Mouse (Mus musculus): ENCODE results near the gene Tada2b.

Gene Tada2b

DNA sequence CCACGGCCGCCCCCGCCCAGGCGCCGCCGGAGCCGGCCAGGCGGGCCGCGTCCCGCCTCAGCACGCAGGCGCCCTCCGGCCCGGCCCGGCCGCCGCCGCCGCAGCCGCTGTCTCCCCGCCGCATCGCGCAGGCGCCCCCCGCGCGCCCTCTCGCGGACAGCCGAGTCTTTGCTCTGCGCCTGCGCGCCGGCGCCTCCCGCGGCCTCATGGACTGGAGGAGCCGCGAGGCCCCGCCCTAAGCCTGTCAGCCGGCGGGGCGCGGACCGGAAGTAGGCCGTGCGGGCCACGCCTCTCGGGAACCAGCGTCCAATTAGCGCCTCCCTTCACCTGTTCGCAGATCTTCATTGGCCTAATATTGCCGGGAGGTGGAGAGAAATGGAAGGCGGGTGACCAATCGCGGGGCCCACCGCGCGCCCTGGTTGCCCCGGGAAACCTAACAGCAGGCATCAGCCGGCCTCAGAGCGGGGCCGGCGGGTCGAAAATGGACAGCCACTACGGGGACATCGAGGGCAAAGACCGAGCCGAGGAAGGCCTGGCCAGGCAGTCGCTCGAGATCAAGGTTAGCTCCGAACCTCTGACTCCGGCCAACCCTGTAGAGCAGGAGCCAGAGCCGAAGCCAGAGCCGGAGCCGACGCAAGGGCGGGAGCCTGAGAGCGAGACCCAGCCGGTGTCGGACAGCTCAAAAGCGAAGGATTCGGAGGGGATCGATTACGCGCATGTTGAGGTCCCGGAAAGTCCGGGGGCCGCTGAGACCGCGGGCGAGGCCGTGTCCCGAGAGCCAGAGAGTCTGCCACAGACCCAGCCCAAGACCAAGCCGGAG lies at the start of gene Tada2b, which contains the start of gene Ccdc96:
TSS of gene Tada2b (minus strand) at position 115 of the 820 bp plus-strand sequence.
TSS of gene Ccdc96 (plus strand) at position 418 of the 820 bp plus-strand sequence.
- DNase-seq (ENCODE audit: low read depth) = peak; percentile 95

DNA sequence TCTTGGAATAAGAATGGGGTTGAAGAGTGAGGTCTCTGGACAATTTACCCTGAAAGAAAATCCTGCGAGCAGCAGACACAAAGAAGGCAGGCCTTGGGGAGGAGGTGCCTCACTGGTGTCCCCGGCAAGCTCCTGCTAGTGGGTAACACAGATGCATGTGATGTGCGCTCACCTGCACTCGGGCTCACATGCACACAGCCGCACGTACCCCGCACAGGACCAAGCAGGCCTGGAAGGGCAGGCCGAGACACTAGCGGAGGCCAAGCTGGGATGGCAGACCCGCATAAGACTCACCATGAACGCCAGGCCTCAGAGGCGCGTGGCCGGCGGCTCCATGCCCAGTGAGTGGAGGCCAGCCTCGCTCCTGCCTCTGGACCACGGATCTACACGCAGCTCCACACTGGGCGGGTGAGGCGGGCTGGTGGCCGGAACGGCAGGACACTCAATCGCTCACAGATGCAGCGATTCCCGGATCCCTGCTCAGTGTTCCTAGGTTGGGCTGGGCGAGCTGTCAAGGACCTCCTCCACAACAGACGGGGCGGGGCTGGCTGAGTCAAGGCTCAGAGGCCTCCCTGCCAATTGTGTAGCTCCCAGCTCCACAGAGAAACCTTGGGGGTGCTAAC lies 46.2 kb upstream of the Tada2b start:
- DNase-seq (ENCODE audit: low read depth) = peak; percentile 82

DNA sequence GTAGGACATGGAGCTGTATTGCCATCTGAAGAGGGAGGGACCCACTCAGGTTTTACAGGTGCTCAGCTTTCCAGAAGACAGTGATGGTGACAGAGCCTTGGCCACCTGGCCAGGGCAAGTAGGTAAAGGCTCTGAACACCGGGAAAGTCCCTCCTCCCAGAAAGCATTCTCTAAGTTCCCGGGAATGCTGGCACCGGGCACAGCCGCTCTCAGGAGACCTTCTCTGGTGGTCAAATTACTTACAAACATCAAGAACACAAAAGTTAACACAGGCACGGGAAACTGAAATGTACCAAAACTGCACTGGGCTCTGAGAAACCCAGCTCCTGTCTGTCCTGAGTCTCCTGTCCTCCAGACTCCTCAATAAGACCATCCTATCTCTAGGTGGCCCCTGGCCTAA lies 45.6 kb upstream of the Tada2b start:
- DNase-seq (ENCODE audit: low read depth) = no peak

DNA sequence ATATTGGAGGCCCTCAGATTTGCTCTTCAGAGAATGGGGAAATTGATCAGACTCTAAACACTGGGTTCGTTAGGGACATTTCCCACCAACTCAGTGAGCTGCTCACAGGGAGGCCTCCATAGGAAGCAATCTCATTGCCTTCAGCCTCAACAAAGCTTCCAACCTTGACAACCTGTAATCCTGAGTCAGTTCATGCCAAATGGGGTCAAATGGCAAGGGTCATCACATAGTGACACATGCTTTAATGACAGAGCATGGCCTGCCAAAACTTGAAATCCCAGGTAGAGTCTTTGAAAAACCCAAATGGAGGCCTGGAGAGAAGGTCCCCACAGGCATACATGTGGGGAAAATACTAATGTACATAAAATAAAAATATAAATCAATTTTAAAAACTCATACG lies 42.8 kb upstream of the Tada2b start:
- no peak for DNase-seq (ENCODE audit: low read depth)

DNA sequence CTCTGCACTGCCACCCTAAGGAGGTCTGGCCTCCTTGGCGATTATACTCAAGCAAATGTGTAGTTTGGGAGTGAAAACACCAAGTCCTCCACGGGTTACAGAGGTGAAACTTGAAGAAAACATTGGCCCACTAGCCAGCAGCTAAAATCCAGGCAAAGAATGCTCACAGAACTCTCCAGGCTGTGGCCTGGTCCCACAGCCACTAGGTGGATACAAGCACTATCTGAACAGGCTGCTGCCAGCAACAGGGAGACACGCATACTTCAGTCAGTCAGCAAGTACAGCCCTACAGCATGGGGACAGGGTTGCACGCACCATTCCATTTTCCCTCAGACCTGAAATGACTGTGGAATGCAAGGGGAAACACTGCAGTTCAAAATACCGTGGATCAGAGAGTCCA lies 42.2 kb upstream of the Tada2b start:
- no peak for DNase-seq (ENCODE audit: low read depth)

DNA sequence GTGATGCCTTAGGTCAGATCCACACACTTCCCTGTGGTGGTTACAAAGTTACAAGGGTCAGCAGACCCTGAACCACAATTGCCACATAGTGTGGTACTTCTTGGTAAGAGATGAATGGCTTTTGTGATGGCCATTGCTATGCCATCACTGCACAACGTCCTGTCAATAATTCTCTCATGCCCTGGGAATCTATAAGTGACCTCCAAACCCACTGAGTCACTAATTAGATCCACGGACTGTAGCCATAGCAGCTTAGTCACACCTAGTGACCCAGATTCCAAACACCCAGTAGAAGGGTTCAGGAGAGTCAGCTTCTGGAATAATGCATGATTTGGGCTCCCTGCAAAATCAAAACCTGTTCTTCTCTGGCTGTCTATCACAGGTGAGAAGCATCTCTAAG lies 41.1 kb upstream of the Tada2b start:
- no peak for DNase-seq (ENCODE audit: low read depth)

DNA sequence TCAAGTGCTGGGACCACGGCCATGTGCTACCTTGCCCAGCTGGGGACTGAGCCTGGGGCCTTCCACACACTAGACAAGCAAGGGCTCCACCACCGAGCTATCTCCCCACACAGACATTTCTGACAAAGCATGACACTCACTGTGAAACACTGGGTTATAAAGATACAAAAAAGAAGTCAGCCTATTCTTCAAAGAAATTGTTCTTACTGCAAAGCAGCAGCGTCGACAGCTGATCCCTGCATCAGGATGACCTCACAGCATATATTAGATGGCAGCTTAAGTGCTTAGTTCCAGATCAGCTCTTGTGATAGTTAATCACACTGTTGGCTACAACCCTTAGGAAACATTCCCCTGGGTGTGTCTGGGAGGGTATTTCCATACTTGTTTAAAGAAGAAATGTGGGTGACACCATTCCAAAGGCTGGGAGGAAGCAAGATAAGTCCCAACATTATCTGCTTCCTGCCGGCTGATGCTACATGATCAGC lies 39.2 kb upstream of the Tada2b start:
- no peak for DNase-seq (ENCODE audit: low read depth)

DNA sequence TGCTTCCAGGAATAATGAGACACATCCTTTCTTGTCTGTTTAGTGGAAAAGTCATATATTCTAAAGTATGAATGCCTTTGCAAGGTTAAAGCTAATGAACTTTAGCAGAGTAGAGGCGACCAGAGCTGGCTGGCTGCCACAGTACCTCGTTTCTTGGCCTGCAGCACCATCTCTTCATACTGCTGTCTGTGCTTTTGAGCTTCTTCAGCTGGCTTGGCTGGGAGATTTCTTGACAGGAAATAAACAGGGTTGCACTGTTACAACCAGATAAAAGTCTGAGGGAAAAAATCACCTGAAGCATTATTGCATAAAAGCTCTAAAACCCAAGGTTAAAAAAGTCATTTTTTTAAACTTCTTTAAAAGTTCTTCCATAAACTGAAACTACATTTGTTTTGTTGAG lies 38.7 kb upstream of the Tada2b start:
- no peak for DNase-seq (ENCODE audit: low read depth)

DNA sequence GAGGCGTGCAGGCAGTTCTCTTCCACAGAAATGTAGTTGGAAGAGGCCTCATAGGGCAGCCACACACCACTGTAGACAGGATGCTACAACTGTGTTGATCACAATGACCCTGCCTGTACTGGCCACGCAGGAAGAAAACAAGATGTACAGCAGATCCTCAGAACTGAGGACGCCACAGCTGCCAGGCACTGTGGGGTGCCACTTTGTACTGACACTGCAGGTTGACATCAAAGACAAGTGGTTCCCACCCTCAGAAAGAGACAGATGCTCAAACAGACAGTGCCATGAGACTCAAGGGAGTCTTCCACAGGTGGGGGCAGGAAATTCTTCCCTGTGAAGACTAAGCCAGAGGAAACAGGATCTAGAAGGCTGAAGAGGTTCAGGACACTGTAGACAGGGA lies 35.7 kb upstream of the Tada2b start:
- DNase-seq (ENCODE audit: low read depth) = no peak

DNA sequence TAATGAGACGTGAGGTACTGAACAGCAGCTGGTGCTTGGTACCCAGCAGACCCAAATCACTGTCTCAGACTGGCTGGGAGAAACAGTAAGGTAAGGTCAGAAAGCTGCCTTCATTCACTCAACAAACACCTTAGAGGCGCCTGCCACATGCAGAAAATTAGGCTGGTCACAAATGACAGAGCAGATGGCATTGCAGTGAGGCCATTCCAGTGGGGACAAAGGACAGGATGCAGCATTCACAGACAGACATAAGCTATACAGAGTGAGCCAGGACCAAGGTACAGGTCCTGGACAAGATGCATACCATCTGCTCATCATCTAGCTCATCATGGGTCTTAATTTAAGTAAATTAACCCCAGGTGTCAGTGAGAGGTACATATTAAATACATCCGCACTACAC lies 33.5 kb upstream of the Tada2b start:
- DNase-seq (ENCODE audit: low read depth) = no peak

DNA sequence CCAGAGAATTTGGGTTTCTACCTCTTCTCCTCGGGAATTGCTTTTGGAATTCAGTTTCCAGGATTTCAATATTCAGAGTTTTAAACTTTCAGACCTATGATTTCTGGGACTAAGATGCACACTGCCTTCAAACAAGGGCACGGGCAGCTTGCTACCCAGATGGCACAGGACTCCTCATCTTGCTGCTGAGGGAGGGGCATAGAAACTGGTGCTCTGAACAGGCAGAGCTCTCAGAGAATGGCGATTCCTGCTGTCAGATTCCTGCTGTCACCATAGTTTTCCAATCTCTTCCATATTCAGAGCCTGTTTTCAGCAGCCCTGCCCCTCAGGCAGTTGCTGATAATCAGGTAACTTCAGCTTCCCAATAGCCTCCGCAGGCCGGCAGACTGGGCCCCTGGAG lies 31.5 kb upstream of the Tada2b start:
- no peak for DNase-seq (ENCODE audit: low read depth)

DNA sequence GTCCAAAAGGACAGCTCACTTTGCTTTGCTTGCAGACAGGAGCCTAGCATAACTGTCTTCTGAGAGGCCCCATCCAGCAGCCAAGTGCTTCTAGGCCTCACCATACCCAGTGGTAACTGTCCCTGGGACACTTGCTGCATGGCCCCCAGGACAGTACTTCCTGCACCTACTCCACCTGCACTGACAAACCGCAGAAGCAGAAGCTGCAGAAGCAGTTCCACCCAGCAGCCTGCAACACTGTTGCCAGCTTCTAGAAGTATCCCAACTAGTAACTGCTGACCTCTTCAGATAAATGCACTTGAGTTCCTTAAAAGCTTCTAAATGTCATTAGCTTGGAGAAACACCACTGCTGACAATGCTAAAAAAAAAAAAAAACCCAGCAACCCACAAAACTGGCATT lies 31.0 kb upstream of the Tada2b start:
- no peak for DNase-seq (ENCODE audit: low read depth)

DNA sequence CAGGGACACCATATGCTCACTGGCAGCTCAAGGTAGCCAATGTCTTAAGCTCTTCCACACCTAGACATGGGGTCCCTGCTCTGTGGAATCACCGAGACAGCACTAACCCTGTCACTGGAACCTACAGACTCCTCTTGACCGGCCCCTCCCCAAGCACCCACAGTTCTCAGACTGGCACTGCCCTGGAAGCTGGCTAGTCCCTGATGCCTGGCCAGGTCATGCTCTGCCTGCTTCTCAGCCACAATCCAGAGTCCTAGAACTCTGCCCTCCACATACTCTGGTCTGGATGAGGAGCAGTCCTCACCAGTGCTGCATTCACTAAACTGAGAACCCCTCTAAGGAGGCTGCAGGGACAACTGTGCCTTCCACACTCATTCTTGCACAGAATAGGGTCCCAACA lies 26.9 kb upstream of the Tada2b start:
- DNase-seq (ENCODE audit: low read depth) = no peak

DNA sequence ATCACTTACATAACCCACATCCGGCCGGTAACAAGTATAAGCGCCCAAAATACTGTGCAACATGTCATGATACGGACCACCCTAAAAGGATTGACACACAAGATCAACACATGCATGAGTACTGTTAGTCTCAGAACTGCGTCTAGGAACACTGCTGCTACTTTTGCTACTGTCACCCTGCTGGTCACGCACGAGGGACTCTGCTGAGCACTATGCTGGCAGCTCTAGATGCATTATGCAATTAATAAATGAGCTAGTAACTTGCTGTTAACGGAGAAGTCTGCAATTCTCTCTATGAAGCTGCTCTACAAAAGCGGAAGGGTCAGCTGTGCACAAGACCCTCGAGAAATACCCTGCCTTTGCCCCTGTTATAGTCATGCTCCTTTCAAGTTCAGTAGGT lies 24.3 kb upstream of the Tada2b start:
- DNase-seq (ENCODE audit: low read depth) = no peak

DNA sequence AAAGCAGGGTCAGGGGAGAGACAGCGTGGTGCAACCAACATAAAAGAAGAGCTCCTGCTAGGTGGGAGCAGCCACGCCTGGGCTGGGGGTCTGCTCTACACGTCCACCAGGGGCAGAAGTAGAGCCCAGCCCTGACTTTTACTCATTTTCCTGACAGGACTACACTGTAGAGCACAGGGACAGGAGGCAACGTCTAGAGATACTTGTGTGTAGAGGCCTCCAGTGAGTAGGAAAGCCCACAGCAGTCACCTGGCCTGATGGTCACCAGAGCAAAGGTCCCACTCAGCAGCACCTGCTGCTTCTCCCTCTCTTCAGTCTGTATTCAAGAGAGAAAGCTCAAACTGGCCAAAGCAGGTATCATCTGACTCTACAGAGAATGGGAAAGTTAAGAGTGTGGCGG lies 21.6 kb upstream of the Tada2b start:
- no peak for DNase-seq (ENCODE audit: low read depth)

DNA sequence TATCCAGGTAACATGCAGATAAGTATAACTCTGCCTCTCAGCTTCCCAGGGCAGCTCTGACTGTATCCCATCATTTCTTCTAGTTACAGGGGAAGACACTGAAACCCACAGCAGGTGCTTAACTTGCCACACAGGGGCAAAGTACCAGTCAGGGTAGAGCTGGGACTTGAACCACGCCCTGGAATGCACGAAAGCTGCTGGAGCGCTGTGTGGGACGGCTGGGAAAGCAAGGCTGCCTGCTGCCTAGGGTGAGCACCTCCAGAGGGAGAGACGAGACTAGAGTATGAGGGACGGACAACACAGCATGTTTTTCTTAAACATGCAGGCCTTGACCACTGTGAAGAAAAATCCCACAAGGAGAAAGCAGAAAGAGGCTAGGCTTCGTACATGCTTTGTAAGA lies 21.1 kb upstream of the Tada2b start:
- no peak for DNase-seq (ENCODE audit: low read depth)

DNA sequence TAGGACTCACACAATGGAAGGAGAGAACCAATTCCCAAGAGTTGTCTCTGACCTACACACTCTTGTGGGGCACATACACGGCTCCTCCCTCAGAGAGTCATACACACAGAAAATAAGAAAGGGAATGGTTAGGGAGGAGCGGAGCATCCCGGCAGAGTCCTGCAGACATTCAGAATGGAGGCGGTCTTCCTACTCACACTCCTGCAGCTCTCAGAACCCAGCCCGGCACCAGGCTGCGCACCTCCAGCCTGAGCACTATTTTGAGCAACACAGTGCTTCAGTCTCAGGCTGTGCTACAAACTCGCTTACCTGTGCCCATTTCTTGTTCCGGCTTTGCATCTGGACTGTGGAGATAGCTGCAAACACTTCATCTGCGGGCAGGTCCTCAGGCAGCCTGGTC lies 10.6 kb upstream of the Tada2b start:
- no peak for DNase-seq (ENCODE audit: low read depth)

DNA sequence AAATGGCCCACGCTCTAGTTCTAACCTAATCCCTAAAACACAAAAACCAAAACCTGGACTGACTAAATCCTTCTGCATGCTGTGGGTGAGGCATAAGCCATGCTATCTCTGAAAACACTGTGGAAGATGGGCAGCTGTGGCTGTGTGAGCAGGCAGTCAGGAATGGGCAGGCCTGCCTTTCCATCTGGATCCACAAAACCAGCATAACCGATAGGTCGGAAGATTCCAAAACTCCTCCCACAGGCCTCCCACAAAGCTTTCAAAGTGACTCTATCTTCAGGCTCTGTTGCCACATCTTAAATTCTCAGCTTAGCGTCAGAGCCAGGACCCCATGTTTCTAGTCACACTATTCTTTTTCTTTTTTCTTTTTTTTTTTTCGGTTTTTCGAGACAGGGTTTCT lies 9.8 kb upstream of the Tada2b start:
- no peak for DNase-seq (ENCODE audit: low read depth)

DNA sequence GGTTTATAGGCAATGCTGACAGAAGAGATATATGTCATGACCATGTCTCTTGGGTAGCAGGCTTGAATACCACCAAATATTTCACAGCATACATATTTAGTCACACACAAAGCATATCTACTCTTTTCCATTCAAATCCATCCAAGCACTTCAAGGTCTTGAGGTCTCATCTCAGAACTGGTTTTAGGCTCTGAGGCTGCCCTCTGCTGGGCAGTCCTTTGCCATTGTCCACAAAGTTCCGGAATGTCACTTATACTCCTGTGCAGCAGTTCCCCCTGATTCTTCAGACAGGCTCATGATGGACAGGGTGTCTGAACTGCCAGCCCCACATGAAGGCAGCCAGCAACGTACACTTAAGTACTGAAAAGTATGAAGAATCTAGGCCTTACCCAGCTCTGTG lies 5.1 kb upstream of the Tada2b start:
- DNase-seq (ENCODE audit: low read depth) = no peak

DNA sequence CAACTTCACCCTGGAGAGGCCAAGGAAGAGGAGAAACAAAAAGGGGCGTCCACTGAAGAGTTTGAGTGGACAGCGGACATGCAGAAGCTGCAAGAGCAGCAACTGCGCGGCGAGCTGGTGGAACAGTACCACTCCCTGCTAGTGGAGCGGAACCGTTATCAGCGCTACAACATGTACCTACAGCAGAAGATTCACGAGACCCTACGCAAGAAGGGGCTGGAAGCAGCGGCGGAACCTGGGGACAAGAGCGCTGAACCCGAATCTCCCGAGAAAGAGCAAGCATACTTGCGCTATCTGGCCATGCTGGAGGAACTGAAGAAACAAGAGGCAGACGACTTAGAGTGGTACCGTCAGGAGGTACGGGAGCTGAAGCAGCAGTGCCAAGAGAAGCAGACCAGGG lies 1.2 kb upstream of the Tada2b start:
- no peak for DNase-seq (ENCODE audit: low read depth)

DNA sequence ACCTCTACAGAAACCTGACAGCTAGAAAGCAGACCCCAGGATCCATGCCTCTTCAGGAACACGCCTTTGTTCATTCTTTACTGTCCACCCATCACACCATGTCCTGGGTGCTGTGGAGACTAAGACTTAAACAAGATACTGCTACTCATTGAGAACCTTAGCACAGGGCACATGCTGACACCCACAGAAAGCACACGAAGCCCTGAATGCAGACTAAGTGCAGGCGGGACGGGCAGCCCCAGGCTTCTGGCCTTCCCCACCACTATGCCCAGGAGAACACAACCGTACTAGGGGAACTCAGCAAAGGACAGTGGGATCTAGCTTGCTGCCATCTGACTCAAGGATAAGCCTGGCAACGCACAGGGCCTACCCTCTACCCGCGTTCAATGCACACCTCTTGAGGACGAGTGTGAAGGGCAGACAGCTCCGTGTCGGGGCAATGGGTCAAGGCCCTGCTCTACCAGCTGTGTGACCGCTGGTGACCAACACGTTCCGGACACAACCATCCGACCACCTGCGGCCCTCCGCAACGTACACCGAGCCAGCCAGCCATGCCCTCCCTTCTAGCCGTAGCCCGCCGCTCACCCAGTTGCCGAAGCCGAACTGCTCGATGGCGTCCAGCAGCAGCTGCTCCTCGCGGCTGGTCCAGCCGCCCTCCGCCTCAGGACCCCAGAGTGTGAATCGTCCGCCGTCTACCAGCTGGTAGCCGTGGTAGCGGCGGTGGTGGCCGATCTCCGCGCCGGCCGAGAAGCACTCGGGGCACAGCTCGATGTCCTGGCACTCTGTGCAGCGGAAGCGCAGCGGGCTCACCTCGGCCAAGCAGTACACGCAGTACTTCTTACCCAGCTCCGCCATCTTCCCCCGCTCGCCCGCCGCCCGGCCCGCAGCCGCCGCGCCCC lies 633 bp downstream of the Tada2b start:
- DNase-seq (ENCODE audit: low read depth) = no peak

DNA sequence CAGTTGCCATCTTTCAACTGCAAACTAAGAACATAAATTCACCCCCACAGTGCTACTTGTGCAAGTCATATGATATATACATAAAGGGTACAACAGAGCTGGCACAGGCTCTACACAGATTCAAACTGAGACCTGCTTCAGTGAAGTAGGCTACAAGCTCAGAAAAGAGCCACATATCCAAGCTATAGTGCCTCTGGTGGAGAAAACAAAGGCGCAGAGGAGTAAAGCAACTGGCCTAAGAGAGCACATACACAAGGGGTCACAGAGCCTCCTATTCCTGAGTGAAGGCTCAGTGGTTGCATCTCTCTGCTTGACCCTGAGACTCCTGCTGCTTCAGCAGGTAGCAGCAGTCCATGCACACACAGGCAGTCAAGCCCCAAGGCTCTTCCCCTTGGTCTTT lies 3.0 kb downstream of the Tada2b start:
- DNase-seq (ENCODE audit: low read depth) = no peak

DNA sequence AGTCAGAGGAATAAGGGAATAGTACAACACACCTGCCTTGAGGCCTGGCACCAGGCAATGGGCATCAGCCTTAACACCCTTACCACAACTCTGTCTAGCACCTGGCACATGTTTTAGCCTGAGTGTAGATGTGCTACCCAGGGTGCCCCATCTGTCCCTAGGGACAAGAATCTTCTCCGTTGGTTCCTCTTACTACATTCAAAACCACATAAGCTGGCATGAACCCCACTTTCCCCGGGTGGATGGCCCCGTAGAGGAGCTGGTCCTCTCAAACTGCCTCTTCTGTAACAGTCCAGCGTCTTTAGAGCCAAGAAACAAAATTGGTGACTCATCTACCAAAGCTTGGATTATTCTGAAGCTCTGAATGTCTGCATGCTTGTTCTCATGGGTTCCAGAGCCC lies 3.7 kb downstream of the Tada2b start:
- no peak for DNase-seq (ENCODE audit: low read depth)
